Mouse (Mus musculus) megakaryocyte progenitor cell, adult 5-6 weeks (primary cell): Measurements from ENCODE around the gene Rnf146. TPM values are rescaled to one million over a fixed set of nuclear protein-coding genes. Genes with fewer than 3 reads are reported as not detected.

ENCODE experiments used
- total RNA-seq, 2 experiments: library from RNA; stranded (forward) in 1 of 2; stranded (reverse) in 1 of 2; fragments of 157-497, 149-512 nt in 1 of 2; fragments of 200-1000 nt in 1 of 2; gene quantifications; 2 replicates each; pipeline versions ENCODE4 v1.2.3 to v1.2.4; 2015 to 2017

The Rnf146 gene
- total RNA-seq, 2 experiments from 2014 or later, result 31.0 to 61.9 TPM

Other genes with a start within 250 kb of the Rnf146 start
- gene Soga3, start 218.6 kb downstream of the Rnf146 start, total RNA-seq (2015), result not detected in 2 replicates
- gene Soga3, start 218.6 kb downstream of the Rnf146 start, total RNA-seq (2017), result not detected in 2 replicates
- gene Gm49353, start 163.5 kb downstream of the Rnf146 start, total RNA-seq (2015), result not detected in 2 replicates
- gene Gm49353, start 163.5 kb downstream of the Rnf146 start, total RNA-seq (2017), result not detected in 2 replicates
- not detected in 2 replicates for gene 9330159F19Rik, start 150.8 kb downstream of the Rnf146 start, total RNA-seq (2015)
- gene 9330159F19Rik, start 150.8 kb downstream of the Rnf146 start, total RNA-seq (2017), result not detected in 2 replicates
- gene Echdc1, start 49.3 kb downstream of the Rnf146 start, total RNA-seq (2015), result 17.8 and 19.2 TPM in 2 replicates
- 22.3 and 33.7 TPM in 2 replicates for gene Echdc1, start 49.3 kb downstream of the Rnf146 start, total RNA-seq (2017)
- not detected in 2 replicates for gene Rspo3, start 173.4 kb upstream of the Rnf146 start, total RNA-seq (2015)
- not detected in 2 replicates for gene Rspo3, start 173.4 kb upstream of the Rnf146 start, total RNA-seq (2017)